Mouse (Mus musculus): ENCODE measurements around the gene Kbtbd2.

DNA sequence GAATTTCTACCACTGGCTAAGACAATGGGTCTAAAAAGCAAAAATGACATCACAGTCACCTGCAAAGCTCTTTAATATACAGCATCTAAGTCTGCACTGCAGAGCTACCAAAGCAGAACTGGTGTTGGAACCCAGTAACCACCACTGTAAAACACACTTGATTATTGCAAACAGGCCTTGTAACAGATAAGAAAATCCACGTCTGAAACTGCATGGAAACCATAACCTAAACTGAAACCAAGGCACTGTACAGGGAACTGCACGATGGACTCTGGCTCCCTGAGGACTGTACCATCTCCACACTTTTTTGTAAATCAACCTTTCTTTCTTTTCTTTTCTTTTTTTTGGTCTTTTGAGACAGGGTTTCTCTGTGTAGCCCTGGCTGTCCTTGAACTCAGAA lies 9.9 kb downstream of the Kbtbd2 start:
- TF ChIP-seq CTCF (IDR thresholded peaks at IDR 0.05; ENCODE audit: low read depth) (no peak), EP300 (optimal IDR thresholded peaks at IDR 0.05) (no peak)

Data from stomach, postnatal 0 days (tissue).